Mouse (Mus musculus): ENCODE measurements at regions not wholly inside any gene's neighbourhood (a gene's known extent, or its start where the extent isn't known, plus 50 kb on each side); places are given as distances from the start of the nearest gene placed in this dataset.

- DNase-seq (ENCODE audit: low spot score in 2 of 2), result no peak
These were observed 75.7 kb upstream of the Magi3 start for GRCm38 (mm10) chr3:104295856-104296255.

DNA sequence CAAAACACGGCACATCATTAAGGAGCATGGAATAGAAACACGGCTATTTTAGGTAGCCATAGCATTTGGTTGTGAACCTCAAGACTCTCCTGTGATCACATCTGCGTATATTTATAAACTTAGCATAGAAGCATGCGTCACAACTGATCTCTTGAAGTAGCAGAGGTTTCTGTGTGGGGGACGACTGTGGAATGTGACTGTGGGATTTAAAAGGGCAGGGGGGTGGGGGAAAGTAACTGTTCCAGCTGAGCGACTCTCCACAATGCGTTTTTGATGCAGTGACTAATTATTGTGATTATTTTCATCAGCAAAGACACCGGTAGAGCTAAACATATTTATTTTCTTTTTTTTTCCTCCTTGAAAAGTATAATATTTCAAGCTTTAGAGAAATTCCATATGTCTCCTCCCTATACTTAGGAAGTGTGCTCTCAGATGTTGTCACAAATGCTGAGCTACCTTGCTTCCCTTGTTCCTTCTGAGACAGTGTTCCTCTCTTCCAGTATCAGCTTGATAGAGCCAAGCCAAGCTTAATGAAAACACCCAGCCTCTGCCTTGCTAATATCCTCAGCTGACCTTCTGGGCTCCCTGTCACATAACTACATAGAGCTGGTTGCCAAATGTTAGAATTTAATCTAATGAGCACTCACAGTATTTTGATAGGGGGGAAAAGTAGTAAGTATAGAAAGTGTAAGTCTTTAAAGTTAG lies 75.0 kb upstream of the Magi3 start:
- no peak for DNase-seq (ENCODE audit: low spot score in 2 of 2)

DNA sequence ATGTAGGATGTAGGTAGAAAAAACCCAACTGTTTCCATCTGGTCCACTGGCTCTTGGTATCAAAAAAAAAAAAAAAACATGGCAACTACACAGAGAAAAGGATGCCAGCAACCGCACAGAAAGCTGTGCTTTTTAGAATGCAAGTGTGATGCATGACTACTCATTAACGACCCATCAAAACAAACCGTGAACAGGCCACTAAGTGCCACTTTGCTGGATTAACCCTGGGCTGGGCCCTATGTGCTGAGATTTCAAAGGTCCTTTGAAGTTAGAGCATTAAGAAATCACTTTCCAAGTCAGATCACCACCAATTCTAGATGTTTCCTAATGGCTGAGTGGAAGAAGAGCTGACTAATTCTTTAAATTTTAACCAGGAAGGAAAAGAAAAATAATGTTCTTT lies 73.7 kb upstream of the Magi3 start:
- DNase-seq (ENCODE audit: low spot score in 2 of 2), result no peak

GRCm38 (mm10) chr3:104288970-104289680 lies 69.0 kb upstream of the Magi3 start:
- DNase-seq (ENCODE audit: low spot score in 2 of 2), result no peak

- no peak for DNase-seq (ENCODE audit: low spot score in 2 of 2)
These were observed 67.7 kb upstream of the Magi3 start for GRCm38 (mm10) chr3:104287900-104288299.

- DNase-seq (ENCODE audit: low spot score in 2 of 2), result no peak
These were observed 64.8 kb upstream of the Magi3 start for GRCm38 (mm10) chr3:104284961-104285360.

DNA sequence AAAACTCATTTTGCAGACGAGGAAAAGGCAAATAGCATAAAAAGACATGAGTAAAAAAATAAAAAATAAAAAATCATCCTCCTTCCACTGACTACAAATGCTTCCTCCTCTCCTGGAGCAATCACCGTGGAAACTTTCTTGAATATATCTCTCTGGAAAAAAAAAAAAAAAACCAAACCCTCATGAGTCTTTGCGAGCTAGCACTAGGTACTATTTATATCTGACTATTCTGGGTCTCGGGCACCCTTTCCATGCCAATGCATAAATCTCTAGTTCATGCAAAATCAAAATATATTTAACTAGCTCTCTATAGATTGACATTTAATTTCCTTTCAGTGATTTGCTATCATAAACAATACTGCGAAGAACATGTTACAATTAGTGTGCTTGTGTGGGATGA lies 63.7 kb upstream of the Magi3 start:
- no peak for DNase-seq (ENCODE audit: low spot score in 2 of 2)

DNA sequence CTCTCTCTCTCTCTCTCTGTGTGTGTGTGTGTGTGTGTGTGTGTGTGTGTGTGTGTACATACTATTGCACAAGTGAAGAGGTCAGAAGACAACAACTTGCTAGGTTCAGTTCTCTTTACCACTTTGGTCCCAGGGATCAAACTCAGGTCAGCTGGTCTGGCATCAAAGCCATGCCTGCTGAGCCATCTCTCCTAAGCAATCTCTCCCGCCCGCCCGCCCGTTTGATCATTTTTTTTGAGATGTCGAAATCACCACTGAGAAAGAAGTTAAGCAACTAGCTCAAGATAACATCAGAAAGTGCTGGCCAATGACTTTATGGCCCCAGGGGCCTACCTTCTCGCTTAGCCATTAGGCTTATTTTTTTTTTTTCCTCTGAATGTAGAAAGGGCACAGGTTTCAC lies 59.3 kb upstream of the Magi3 start:
- no peak for DNase-seq (ENCODE audit: low spot score in 2 of 2)

DNA sequence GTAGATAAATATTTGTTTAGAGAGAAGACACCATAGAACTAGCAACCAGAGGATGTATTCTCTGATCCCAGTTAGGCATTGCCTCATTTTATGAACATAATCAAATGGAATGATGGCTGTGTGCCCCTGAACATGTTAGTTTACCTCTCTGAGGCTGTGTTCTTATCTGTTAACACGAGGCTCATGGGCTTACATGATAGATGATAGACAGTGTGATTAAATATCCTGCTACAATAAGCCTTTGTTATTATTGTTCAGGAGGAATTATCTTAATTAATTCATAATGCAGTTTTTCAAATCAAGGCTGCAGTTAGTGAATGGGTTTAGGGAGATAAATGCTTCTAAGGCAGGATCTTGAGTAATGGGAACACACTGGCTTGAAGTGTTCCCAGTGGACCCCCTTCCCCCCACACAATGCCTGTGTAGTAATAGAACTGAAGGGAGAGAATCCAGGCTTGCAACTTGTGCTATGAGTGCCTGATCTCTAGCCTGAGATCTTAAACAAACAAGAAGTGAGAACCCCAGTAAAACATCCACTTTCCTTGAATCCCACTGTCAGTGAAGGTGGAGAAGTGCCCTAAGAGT lies 54.6 kb upstream of the Magi3 start:
- DNase-seq (ENCODE audit: low spot score in 2 of 2), result no peak

- DNase-seq (ENCODE audit: low spot score in 2 of 2), result no peak
These were observed 53.9 kb upstream of the Magi3 start for GRCm38 (mm10) chr3:104274084-104274483.
